Mouse (Mus musculus) C2C12 (cell line): ENCODE measurements around the gene Magi1. TPM values are rescaled to one million over a fixed set of nuclear protein-coding genes. Genes with fewer than 3 reads are reported as not detected.
A peak's percentile ranks its signal among the peaks of the same experiment; 100 is the strongest.

Experiments used
- H3K27me3 ChIP-seq: one replicate; pipeline ENCODE4 v1.6.1; 2011; ENCODE audit not compliant: control insufficient read depth, insufficient read depth, insufficient read length
- H3K36me3 ChIP-seq: one replicate; pipeline ENCODE4 v1.6.1; 2011; ENCODE audit not compliant: control insufficient read depth, insufficient read depth
- H3K4me3 ChIP-seq: one replicate; pipeline ENCODE4 v1.5.1; 2011; ENCODE audit warnings: mild to moderate bottlenecking, control low read depth; ENCODE audit not compliant: poor library complexity, insufficient read depth, severe bottlenecking
- H3K79me2 ChIP-seq: one replicate; pipeline ENCODE4 v1.6.1; 2011; ENCODE audit not compliant: control insufficient read depth, insufficient read depth
- H3K79me3 ChIP-seq: one replicate; pipeline ENCODE4 v1.6.1; 2011; ENCODE audit warnings: low read depth, control low read depth
- H3ac ChIP-seq: one replicate; pipeline ENCODE3; 2011; ENCODE audit warnings: low read depth; ENCODE audit not compliant: control insufficient read depth, insufficient read length
- CEBPB ChIP-seq: IDR thresholded peaks from one replicate; pipeline ENCODE4 v1.6.1; 2011; ENCODE audit warnings: low read depth, mild to moderate bottlenecking, control low read depth, moderate library complexity
- CTCF ChIP-seq: IDR thresholded peaks from one replicate; pipeline ENCODE4 v1.5.1; 2011; ENCODE audit not compliant: control insufficient read depth, insufficient read depth, insufficient read length
- FOSL1 ChIP-seq: IDR thresholded peaks from one replicate; pipeline ENCODE4 v1.8.0; 2011; ENCODE audit warnings: mild to moderate bottlenecking, low read length; ENCODE audit not compliant: poor library complexity, insufficient read depth, severe bottlenecking
- MAX ChIP-seq: IDR thresholded peaks from one replicate; pipeline ENCODE4 v1.6.1; 2011; ENCODE audit warnings: mild to moderate bottlenecking, control low read depth
- MYOD1 ChIP-seq: IDR thresholded peaks from one replicate; pipeline ENCODE4 v1.6.1; 2011; ENCODE audit warnings: low read depth; ENCODE audit not compliant: control insufficient read depth, insufficient read length
- MYOG ChIP-seq: IDR thresholded peaks from one replicate; pipeline ENCODE4 v1.6.1; 2011; ENCODE audit not compliant: control insufficient read depth, insufficient read length; ENCODE audit errors: extremely low read depth
- USF1 ChIP-seq: IDR thresholded peaks from one replicate; pipeline ENCODE4 v1.6.1; 2011; ENCODE audit warnings: low read depth, mild to moderate bottlenecking, control low read depth, moderate library complexity
- polyA plus RNA-seq: library from polyadenylated mRNA; unstranded; fragments of >200 nt; fragmentation: generic; extraction: Trizol; gene quantifications from one replicate; pipeline ENCODE4 v1.2.1, GENCODE M21; 2012; ENCODE audit warnings: missing spikeins

The Magi1 gene
- polyA plus RNA-seq, 1 experiment: 3.8 TPM

DNA sequence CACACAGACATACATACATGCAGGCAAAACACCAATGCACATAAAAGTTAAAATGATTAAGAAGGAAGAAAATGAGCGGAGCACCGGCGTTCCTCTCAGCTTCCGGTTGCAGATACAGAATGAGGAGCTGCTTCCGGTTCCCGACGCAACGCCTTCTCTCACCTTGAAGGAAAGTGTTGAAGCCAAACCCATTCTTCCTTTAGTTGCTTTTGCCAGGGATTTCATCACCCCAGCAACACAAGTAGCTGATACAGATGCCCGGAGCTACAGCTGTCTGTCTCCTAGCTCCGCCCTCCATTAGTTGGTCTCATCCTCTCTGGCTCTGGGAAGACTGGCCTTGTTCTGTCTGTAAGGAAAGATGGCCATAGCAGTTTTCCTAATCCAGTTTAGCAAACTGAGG, 18.1 kb upstream of the Magi1 start:
- no peak overlapping the region for H3ac ChIP-seq
- H3K4me3 ChIP-seq: no peak overlapping the region

DNA sequence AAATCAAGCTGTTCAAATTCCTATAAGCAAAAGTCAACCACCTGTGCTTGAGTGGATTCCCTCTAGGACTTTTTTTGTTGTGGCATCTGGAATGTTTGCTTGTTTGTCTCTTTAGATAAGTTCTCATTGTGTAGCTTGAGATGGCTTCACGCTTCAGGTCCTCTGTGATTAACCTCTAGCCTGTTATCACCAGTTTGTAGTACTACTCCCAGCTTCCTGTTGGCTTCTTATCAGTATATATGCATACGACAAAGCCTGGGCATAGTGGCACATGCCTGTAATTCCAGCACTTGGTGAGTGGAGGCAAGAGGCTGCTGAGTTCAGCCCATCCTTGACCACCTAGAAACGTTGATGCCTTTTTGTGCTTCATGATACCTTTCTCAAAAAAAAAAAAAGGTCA, 16.8 kb upstream of the Magi1 start:
- H3K36me3 ChIP-seq: no peaks in the 10 kb centered on the region
- H3K79me2 ChIP-seq: no peaks in the 10 kb centered on the region
- H3K27me3 ChIP-seq: no peaks in the 10 kb centered on the region
- H3K79me3 ChIP-seq: no peaks in the 10 kb centered on the region
- TF ChIP-seq MAX: no peak
- TF ChIP-seq MYOD1: no peak
- no peak for TF ChIP-seq USF1
- TF ChIP-seq MYOG: no peak
- TF ChIP-seq FOSL1: no peak
- no peak for TF ChIP-seq CEBPB
- no peak overlapping the region for H3ac ChIP-seq
- no peak overlapping the region for H3K4me3 ChIP-seq

More for the DNA sequence above, 18.1 kb upstream of the Magi1 start:
- H3K79me3 ChIP-seq: no peaks in the 10 kb centered on the region
- H3K27me3 ChIP-seq: no peaks in the 10 kb centered on the region
- no peaks in the 10 kb centered on the region for H3K79me2 ChIP-seq
- no peak for TF ChIP-seq CTCF
- no peak for TF ChIP-seq USF1
- TF ChIP-seq MYOD1: no peak
- no peak for TF ChIP-seq MAX
- TF ChIP-seq FOSL1: no peak
- TF ChIP-seq CEBPB: no peak
- TF ChIP-seq MYOG: no peak
- no peaks in the 10 kb centered on the region for H3K36me3 ChIP-seq

DNA sequence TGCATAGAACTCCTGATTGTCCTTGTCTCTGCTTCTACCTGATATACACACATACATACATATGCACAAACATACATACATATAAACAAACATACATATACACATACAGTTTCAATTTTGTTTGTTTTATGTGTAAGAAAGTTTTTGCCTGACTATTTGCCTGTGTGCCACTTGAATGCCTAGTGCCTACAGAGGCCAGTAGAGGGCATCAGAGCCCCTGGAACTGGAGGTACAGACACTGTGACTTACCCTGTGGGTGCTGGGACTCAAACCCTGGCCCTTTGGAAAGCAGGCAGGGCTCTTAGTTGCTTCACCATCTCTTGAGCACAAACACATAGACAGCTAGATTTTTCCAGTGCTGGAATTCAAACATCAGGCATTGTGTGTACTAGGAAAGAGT, 3.7 kb upstream of the Magi1 start:
- no peaks in the 10 kb centered on the region for H3K27me3 ChIP-seq
- no peak overlapping the region for H3K4me3 ChIP-seq
- peaks cover 5% of the 10 kb centered on the region for H3K79me3 ChIP-seq
- peaks cover 10% of the 10 kb centered on the region for H3K79me2 ChIP-seq
- TF ChIP-seq USF1 (no peak), MYOG (no peak), CEBPB (no peak), CTCF (no peak), MYOD1 (no peak), FOSL1 (no peak), MAX (no peak)
- no peak overlapping the region for H3ac ChIP-seq
- no peaks in the 10 kb centered on the region for H3K36me3 ChIP-seq

DNA sequence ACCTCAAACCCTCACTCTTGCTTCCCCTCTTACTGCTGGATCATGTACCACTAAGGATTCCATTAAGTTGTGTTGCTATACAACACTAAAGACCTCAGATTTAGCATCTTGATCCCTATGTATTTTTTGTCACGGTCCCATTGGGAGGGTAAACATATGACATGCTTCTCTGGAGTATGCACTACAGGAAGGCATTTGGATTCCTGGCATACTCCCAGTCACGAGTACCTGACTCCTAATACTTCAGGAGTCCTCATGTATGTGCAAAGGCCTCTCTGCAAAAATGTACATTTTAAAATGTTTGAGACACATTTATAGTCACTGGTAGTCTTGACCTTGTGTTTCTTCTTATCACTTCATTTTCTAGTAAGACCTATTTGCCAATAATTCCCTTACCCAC, 2.8 kb upstream of the Magi1 start:
- H3K79me3 ChIP-seq: peaks cover 12% of the 10 kb centered on the region
- H3K27me3 ChIP-seq: no peaks in the 10 kb centered on the region

DNA sequence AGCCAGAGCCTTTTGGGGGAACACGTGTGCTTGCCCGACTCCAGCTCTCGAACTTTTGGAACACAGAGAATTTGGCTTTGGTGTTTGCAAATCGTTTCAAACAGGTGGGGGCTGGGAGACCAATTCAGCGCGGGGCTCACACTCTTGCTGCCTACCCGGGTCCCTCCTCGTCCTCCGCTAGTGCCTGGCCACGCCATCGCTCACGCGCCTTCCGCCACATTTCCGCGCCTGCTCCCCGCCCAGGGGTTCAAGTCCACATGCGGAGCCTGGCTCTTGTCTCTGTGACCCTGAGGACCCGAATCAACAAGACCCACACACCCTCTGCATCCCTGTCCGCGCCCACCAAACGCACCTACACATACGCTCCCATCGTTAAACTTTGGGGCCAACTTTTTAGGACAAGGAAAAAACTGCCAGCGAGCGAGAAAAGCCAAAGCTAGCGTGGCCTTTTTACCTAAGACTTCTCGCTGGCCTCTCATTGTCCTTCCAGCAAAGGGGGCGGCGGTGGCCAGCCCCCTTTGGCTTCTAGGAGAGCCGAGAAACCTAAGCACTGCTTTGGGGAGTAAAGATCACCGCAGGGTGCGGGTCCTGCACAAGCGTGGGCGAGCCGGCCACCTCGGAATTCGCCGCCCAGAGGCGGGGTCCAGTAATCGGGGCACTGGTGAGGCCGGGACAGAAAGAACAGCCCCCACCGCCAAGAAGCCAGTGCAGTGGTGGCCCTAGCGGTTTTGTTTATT, 540 bp upstream of the Magi1 start:
- Histone ChIP-seq H3K4me3 (peak overlapping the region; percentile 85), H3K79me3 (peaks cover 31% of the 10 kb centered on the region), H3ac (peak overlapping the region; percentile 82), H3K79me2 (peaks cover 40% of the 10 kb centered on the region), H3K27me3 (no peaks in the 10 kb centered on the region), H3K36me3 (no peaks in the 10 kb centered on the region)
- TF ChIP-seq MAX: no peak
- no peak for TF ChIP-seq USF1

More for the DNA sequence above, 2.8 kb upstream of the Magi1 start:
- no peak overlapping the region for H3K4me3 ChIP-seq
- no peak for TF ChIP-seq USF1
- TF ChIP-seq MAX: no peak
- peaks cover 18% of the 10 kb centered on the region for H3K79me2 ChIP-seq
- H3K36me3 ChIP-seq: no peaks in the 10 kb centered on the region
- no peak overlapping the region for H3ac ChIP-seq

DNA sequence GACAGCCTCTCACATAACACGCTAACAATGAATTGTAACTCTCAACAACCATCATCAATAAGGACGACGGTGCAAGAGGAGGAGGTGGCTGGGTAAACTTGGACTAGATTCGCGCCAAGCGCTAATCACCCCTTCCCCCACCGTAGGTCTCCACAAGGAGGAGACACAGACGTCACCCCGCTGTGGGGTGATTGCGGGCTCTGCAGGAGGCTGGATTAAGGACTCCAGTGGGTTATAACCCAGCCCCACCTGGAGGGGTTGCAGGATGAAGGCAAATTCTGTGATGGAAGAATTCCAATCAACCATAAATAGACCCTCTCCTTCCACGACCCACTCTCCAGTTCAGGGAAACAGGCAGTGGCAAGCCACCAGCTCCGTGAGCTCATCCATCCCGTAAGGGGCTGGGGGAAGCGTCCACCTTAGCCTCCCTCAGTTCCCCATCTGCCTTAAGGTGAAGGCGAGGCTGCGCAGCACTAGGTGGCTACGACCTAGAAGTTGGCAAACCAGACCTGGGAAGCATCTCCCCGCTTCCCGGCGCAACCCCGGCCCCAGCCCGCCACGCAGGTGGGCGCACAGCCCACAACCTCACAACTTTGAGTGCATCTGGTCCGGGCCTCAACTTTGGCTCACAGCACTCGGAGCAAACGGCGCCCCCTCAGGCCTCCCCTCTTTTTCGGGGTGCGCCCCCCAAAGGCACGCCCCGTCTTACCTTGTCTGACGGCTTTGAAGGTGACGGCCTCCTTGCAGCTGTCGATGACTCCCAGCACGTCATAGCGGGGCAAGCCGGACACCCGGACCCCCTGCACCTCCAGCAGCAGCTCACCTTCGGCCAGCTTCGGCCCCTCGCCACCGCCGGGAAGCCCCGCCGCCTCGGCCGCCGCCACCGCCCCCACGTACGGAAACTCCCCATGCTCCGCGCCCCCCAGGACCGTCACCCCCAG, 1.1 kb downstream of the Magi1 start:
- no peak for TF ChIP-seq MAX
- TF ChIP-seq MYOG: no peak
- TF ChIP-seq FOSL1: no peak
- TF ChIP-seq CTCF: no peak
- no peak for TF ChIP-seq MYOD1
- no peak for TF ChIP-seq USF1
- TF ChIP-seq CEBPB: no peak
- H3K79me3 ChIP-seq: peaks cover 43% of the 10 kb centered on the region
- H3K36me3 ChIP-seq: no peaks in the 10 kb centered on the region
- H3K79me2 ChIP-seq: peaks cover 56% of the 10 kb centered on the region
- peak overlapping the region; percentile 85 for H3K4me3 ChIP-seq
- peak overlapping the region; percentile 52 for H3ac ChIP-seq
- no peaks in the 10 kb centered on the region for H3K27me3 ChIP-seq
